Mouse (Mus musculus) testis, adult 2 months (tissue): ENCODE data around the gene Ada.

ENCODE experiments used
- CTCF ChIP-seq: fragments of 200-500 bp; IDR thresholded peaks from 2 replicates; pipeline ENCODE4 v1.5.1; 2012; ENCODE audit warnings: low read depth, mild to moderate bottlenecking, inconsistent platforms, low read length, moderate library complexity; ENCODE audit not compliant: control insufficient read depth, insufficient read depth, insufficient replicate concordance
- POLR2A ChIP-seq: fragments of 200-500 bp; IDR thresholded peaks from 2 replicates; pipeline ENCODE4 v1.6.1; 2012; ENCODE audit warnings: low read depth, mild to moderate bottlenecking, inconsistent platforms, low read length, moderate library complexity; ENCODE audit not compliant: control insufficient read depth

- TF ChIP-seq CTCF (no peak), POLR2A (no peak)
Measured at GRCm38 (mm10) chr2:163783368-163783767, 33.3 kb upstream of the Ada start.
